Mouse (Mus musculus): ENCODE data around the gene Olfr922. TPM values are rescaled to one million over a fixed set of nuclear protein-coding genes. Genes with fewer than 3 reads are reported as not detected.

Gene Olfr922
- total RNA-seq (2021): not detected
- long read RNA-seq, experiment 1: 0 reads
- long read RNA-seq, experiment 2: 0 reads

DNA sequence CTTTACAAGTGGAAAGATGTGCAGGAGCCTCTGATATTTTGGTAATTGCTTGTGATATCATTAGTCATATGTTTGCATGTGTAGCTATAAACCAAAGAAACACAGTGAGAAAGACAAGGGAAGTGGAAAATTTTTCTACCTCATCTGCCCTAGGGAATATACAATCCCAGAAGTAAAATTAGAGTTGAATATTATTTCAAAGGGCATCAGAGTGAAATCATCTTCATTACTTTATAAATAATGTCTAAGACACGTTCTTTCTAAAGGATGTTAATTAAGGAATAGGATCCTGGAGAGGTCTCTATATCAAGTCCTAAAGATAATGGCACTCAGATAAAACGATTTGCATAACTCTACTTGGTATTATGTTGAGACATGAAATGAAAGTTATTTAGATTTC is at the start of gene Olfr922:
Olfr922 (plus strand) TSS at position 301 of the 400 bp plus-strand sequence.
- DNase-seq: no peak

DNA sequence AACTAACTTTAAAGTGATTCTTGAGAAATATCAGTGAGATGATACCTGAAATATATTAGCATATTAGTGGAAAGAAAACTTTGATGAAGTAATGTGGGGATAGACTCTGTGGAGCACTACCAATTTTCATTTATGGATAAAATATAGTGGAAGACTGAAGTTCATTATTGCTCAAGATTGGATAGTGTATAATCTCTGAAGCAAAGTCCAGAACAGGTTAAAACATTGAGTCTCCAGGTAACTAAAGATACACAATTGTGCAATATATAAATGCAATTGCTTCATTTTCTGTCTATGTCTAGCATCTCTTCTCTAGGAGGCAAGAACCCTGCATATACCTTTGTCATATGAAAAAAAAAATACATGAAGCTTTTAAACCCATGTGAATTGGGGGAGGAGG is 41.6 kb upstream of the Olfr922 start, which contains the start of gene Olfr921:
Olfr921 (plus strand) TSS at position 301 of the 400 bp plus-strand sequence.
- no peak for DNase-seq

- DNase-seq: no peak
Observed at GRCm38 (mm10) chr9:38792689-38793088, 21.7 kb upstream of the Olfr922 start.

DNA sequence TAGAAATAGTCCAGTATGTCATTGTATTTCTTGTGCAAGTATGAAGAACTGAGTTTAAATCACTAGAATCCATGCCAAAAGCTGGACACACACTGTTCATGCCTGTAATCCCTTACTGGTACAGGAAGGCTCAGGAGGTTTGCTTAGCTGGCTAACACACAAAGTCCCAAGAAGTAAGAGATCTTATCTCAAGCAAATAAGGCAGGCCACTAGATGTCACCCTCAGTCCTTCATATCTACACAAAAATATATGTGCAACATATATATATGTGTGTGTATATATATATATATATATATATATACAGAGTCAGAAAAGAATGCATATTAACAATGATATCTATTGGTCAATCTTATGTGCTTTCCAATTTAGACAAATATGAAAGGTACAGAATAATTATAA is 8.7 kb upstream of the Olfr922 start:
- DNase-seq: no peak

- DNase-seq: no peak
Observed at GRCm38 (mm10) chr9:38815458-38815986, 1.1 kb downstream of the Olfr922 start.

GRCm38 (mm10) chr9:38826245-38826644 is 11.8 kb downstream of the Olfr922 start, which contains the start of gene Olfr923:
Gene Olfr923 (plus strand): TSS chr9:38826545.
- DNase-seq: no peak

GRCm38 (mm10) chr9:38833027-38833426 is 18.6 kb downstream of the Olfr922 start:
- DNase-seq: no peak

GRCm38 (mm10) chr9:38844149-38844548 is 29.7 kb downstream of the Olfr922 start, which contains the start of gene Olfr924:
Gene Olfr924 (plus strand): TSS chr9:38844449.
- DNase-seq: no peak

GRCm38 (mm10) chr9:38854760-38855159 is 40.3 kb downstream of the Olfr922 start, which contains the start of gene Olfr26:
Gene Olfr26 (plus strand): TSS chr9:38855060.
- DNase-seq: no peak

Other genes with a start within 250 kb of the Olfr922 start
- gene Olfr912, start 234.4 kb upstream of the Olfr922 start, total RNA-seq (2021): not detected
- not detected for gene Olfr913, start 221.9 kb upstream of the Olfr922 start, total RNA-seq (2021)
- gene Olfr914, start 209.5 kb upstream of the Olfr922 start, total RNA-seq (2021): not detected
- gene Olfr916, start 154.7 kb upstream of the Olfr922 start, total RNA-seq (2021): not detected
- gene Olfr917, start 148.8 kb upstream of the Olfr922 start, total RNA-seq (2021): not detected
- gene Olfr918, start 140.0 kb upstream of the Olfr922 start, total RNA-seq (2021): not detected
- gene Olfr919, start 110.9 kb upstream of the Olfr922 start, total RNA-seq (2021): not detected
- gene Vwa5a, start 96.3 kb upstream of the Olfr922 start, total RNA-seq (2021): 10 to 100 TPM; 41.1 to 48.3 TPM
- gene Olfr920, start 62.3 kb upstream of the Olfr922 start, total RNA-seq (2021): under 1 TPM; 0.23 to 0.40 TPM
- gene Olfr921, start 41.5 kb upstream of the Olfr922 start, total RNA-seq (2021): not detected
- not detected for gene Olfr923, start 11.9 kb downstream of the Olfr922 start, total RNA-seq (2021)
- not detected for gene Olfr924, start 29.8 kb downstream of the Olfr922 start, total RNA-seq (2021)
- gene Olfr26, start 40.4 kb downstream of the Olfr922 start, total RNA-seq (2021): not detected
- gene Olfr926, start 62.5 kb downstream of the Olfr922 start, total RNA-seq (2021): not detected
- gene Olfr930, start 115.2 kb downstream of the Olfr922 start, total RNA-seq (2021): not detected
- under 1 TPM in 1 of 2 experiments, not detected in 1; 0.10 TPM for gene Olfr933, start 157.7 kb downstream of the Olfr922 start, total RNA-seq (2021)
- not detected for gene Olfr934, start 173.7 kb downstream of the Olfr922 start, total RNA-seq (2021)
- not detected for gene Olfr935, start 185.1 kb downstream of the Olfr922 start, total RNA-seq (2021)
- gene Olfr146, start 208.8 kb downstream of the Olfr922 start, total RNA-seq (2021): not detected

All from adrenal gland, postnatal 36 days (tissue).